Mouse (Mus musculus): Measurements from ENCODE around the gene Cdk5rap2. TPM values are rescaled to one million over a fixed set of nuclear protein-coding genes. Genes with fewer than 3 reads are reported as not detected.

Gene Cdk5rap2
- total and polyA plus RNA-seq, 3 experiments, result 10.5 to 15.4 TPM; not detected in 1

DNA sequence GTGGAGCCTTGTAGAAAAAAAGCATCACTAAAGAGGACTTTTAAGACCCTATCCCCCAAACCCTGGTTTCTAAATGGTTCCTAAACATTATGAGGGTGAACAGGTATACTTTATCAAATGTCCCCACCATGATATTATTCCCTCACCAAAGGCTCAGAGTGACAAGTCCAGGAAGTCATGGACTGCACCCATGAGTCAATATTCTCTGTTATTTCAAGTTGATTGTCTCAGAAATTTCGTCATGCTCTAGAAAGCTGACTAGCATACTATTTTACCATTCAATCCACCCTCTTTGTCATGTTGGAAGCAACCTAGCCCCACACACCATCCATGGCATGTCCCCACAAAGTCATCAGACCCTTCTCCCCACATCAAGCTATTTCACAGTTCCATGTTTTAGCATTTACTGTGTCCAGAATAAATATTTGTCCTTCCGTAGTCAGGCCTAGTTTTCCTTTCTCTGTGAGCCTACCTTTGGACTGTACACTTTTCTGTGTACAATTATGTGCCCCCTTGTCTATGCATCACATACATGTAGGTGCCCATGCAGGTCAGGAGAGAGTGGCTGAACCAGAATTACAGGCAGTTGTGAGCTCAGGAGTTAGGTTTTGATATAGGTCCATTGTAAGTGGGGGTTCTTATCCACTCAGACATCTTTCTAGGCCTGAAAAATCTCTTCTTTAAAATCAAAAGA, 142.9 kb downstream of the Cdk5rap2 start:
- Histone ChIP-seq H3K4me1 (ENCODE audit: control insufficient read depth in 1 of 2, insufficient read depth in 2 of 2, low read length in 2 of 2) (no peaks in the 10 kb centered on the region), H3K79me2 (ENCODE audit: control insufficient read depth, insufficient read depth, low read length, poor library complexity) (no peaks in the 10 kb centered on the region), H3K27ac (ENCODE audit: control insufficient read depth, low read depth, low read length) (no peak overlapping the region), H3K9me3 (replicated peaks; ENCODE audit: insufficient read depth, low read length) (no peaks in the 10 kb centered on the region), H3K9ac (ENCODE audit: control insufficient read depth, low read depth, low read length, poor library complexity, severe bottlenecking) (no peak overlapping the region), H3K36me3 (ENCODE audit: control insufficient read depth in 1 of 2, insufficient read depth in 2 of 2, low read length in 2 of 2) (no peaks in the 10 kb centered on the region), H3K27me3 (ENCODE audit: control insufficient read depth in 1 of 2, insufficient read depth in 2 of 2, low read length in 2 of 2) (no peaks in the 10 kb centered on the region), H3K4me3 (ENCODE audit: control insufficient read depth in 1 of 2, insufficient read depth in 1 of 2, low read depth in 2 of 2, low read length in 2 of 2) (no peak overlapping the region)
- no peak for TF ChIP-seq HCFC1 (IDR thresholded peaks at IDR 0.05; ENCODE audit: low read depth, low read length)
- no peak for TF ChIP-seq CHD1 (IDR thresholded peaks at IDR 0.05; ENCODE audit: low read depth, low read length)
- DNase-seq (ENCODE audit: low read depth, low spot score), result no peak

DNA sequence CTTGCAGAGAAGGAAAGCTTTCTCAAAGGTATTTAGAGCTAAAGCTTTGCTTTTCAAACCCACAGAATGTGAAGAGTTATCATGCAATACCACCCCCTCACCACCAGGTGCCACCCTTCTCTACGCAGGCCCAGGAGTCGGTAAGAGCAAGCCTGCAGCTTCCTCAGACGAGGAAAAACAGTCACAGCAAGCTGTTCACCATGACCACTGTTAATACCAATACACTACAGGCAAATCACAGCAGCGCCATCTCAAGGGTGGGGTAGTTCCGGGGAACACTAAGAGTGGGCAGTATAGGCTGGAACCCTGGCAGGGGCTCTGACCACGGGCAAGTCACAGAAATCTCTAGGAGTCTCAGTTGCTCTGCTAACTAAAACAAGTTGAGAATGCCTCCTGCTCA, 145.0 kb downstream of the Cdk5rap2 start:
- H3K27me3 ChIP-seq (ENCODE audit: control insufficient read depth in 1 of 2, insufficient read depth in 2 of 2, low read length in 2 of 2), result no peaks in the 10 kb centered on the region
- peak; percentile 52 for DNase-seq (ENCODE audit: low read depth, low spot score)
- peaks cover 0 to 4% of the 10 kb centered on the region in 2 experiments; a peak in 1 of 4 replicates for H3K4me1 ChIP-seq (ENCODE audit: control insufficient read depth in 1 of 2, insufficient read depth in 2 of 2, low read length in 2 of 2)
- no peak overlapping the region for H3K27ac ChIP-seq (ENCODE audit: control insufficient read depth, low read depth, low read length)
- H3K9ac ChIP-seq (ENCODE audit: control insufficient read depth, low read depth, low read length, poor library complexity, severe bottlenecking), result no peak overlapping the region
- H3K79me2 ChIP-seq (ENCODE audit: control insufficient read depth, insufficient read depth, low read length, poor library complexity), result no peaks in the 10 kb centered on the region
- H3K4me3 ChIP-seq (ENCODE audit: control insufficient read depth in 1 of 2, insufficient read depth in 1 of 2, low read depth in 2 of 2, low read length in 2 of 2), result no peak overlapping the region
- no peaks in the 10 kb centered on the region for H3K9me3 ChIP-seq (replicated peaks; ENCODE audit: insufficient read depth, low read length)
- H3K36me3 ChIP-seq (ENCODE audit: control insufficient read depth in 1 of 2, insufficient read depth in 2 of 2, low read length in 2 of 2), result no peaks in the 10 kb centered on the region; a peak in 2 of 4 replicates
- TF ChIP-seq ZC3H11A (IDR thresholded peaks at IDR 0.05; ENCODE audit: low read depth, low read length), result no peak
- TF ChIP-seq MAX (IDR thresholded peaks at IDR 0.05; ENCODE audit: low read length), result no peak
- TF ChIP-seq USF2 (IDR thresholded peaks at IDR 0.05; ENCODE audit: borderline replicate concordance in 1 of 2, insufficient read depth in 1 of 2, low read depth in 1 of 2, low read length in 2 of 2), result no peak
- TF ChIP-seq MYC (IDR thresholded peaks at IDR 0.05; ENCODE audit: low read depth, low read length), result no peak
- TF ChIP-seq SMC3 (IDR thresholded peaks at IDR 0.05; ENCODE audit: low read depth, low read length), result peak; percentile 40
- no peak for TF ChIP-seq CHD1 (IDR thresholded peaks at IDR 0.05; ENCODE audit: low read depth, low read length)
- no peak for TF ChIP-seq NRF1 (IDR thresholded peaks at IDR 0.05; ENCODE audit: insufficient read depth, low read depth, low read length, poor library complexity, severe bottlenecking)
- peak; percentile 59 to 72 (median 66) for TF ChIP-seq CTCF (IDR thresholded peaks at IDR 0.05 in 2 of 3, conservative IDR thresholded peaks at IDR 0.05 in 1 of 3; ENCODE audit: control insufficient read depth in 1 of 3, insufficient read depth in 1 of 3, low read depth in 2 of 3, low read length in 3 of 3, poor library complexity in 1 of 3, severe bottlenecking in 1 of 3)
- peak; percentile 21 for TF ChIP-seq RAD21 (IDR thresholded peaks at IDR 0.05; ENCODE audit: low read depth, low read length)
- no peak for TF ChIP-seq TAL1 (IDR thresholded peaks at IDR 0.05; ENCODE audit: low read length)

DNA sequence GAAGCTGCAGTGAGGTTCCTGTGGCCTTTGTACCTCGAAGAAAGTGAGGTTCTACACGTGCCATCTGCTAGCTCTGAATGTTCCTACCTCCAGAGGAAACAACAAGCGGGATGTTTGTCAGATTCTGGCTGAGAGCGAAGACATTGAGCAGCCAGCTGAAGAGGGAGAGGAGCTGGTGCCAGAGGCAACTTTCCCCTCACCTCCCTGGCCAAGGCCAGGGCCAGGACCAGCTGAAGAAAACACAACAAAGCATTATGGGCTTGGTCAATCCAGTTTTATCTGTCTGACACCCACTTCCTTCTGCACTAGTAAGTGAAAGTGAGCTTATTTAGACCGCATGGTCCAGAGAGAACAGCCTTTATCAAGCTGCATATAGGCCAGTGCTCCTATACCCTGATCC, 147.4 kb downstream of the Cdk5rap2 start:
- TF ChIP-seq TCF12 (IDR thresholded peaks at IDR 0.05; ENCODE audit: low read depth, low read length) (no peak), EP300 (IDR thresholded peaks at IDR 0.05; ENCODE audit: low read depth in 1 of 2, low read length in 2 of 2) (no peak), RCOR1 (IDR thresholded peaks at IDR 0.05; ENCODE audit: low read depth, low read length) (no peak), TAL1 (IDR thresholded peaks at IDR 0.05; ENCODE audit: low read length) (no peak), CTCF (IDR thresholded peaks at IDR 0.05 in 2 of 3, conservative IDR thresholded peaks at IDR 0.05 in 1 of 3; ENCODE audit: control insufficient read depth in 1 of 3, insufficient read depth in 1 of 3, low read depth in 2 of 3, low read length in 3 of 3, poor library complexity in 1 of 3, severe bottlenecking in 1 of 3) (no peak), ZNF384 (IDR thresholded peaks at IDR 0.05; ENCODE audit: low read depth, low read length) (no peak), MAX (IDR thresholded peaks at IDR 0.05; ENCODE audit: low read length) (no peak)
- Histone ChIP-seq H3K4me1 (ENCODE audit: control insufficient read depth in 1 of 2, insufficient read depth in 2 of 2, low read length in 2 of 2) (peaks cover 0 to 4% of the 10 kb centered on the region in 2 experiments; a peak in 1 of 4 replicates), H3K79me2 (ENCODE audit: control insufficient read depth, insufficient read depth, low read length, poor library complexity) (no peaks in the 10 kb centered on the region), H3K9me3 (replicated peaks; ENCODE audit: insufficient read depth, low read length) (no peaks in the 10 kb centered on the region), H3K4me3 (ENCODE audit: control insufficient read depth in 1 of 2, insufficient read depth in 1 of 2, low read depth in 2 of 2, low read length in 2 of 2) (no peak overlapping the region), H3K9ac (ENCODE audit: control insufficient read depth, low read depth, low read length, poor library complexity, severe bottlenecking) (no peak overlapping the region), H3K36me3 (ENCODE audit: control insufficient read depth in 1 of 2, insufficient read depth in 2 of 2, low read length in 2 of 2) (no peaks in the 10 kb centered on the region; a peak in 2 of 4 replicates), H3K27me3 (ENCODE audit: control insufficient read depth in 1 of 2, insufficient read depth in 2 of 2, low read length in 2 of 2) (no peaks in the 10 kb centered on the region), H3K27ac (ENCODE audit: control insufficient read depth, low read depth, low read length) (no peak overlapping the region)
- no peak for DNase-seq (ENCODE audit: low read depth, low spot score)

All from MEL (cell line).